Mouse (Mus musculus) lung, adult 2 months (tissue): ENCODE measurements at regions not wholly inside any gene's neighbourhood (a gene's known extent, or its start where the extent isn't known, plus 50 kb on each side); places are given as distances from the start of the nearest gene placed in this dataset.

ENCODE experiments used
- DNase-seq: peaks from one replicate; pipeline ENCODE4 v3.0.0; 2022
- H3K4me1 ChIP-seq: fragments of 200-500 bp; 2 replicates; pipeline ENCODE4 v1.6.1; 2011; ENCODE audit warnings: low read length; ENCODE audit not compliant: control insufficient read depth, insufficient read depth
- H3K4me3 ChIP-seq: fragments of 200-500 bp; replicated peaks from 2 replicates; pipeline ENCODE3; 2011; ENCODE audit warnings: low read depth, mild to moderate bottlenecking, control low read depth, low read length; ENCODE audit errors: extremely low read depth
- CTCF ChIP-seq: fragments of 200-500 bp; IDR thresholded peaks from 2 replicates; pipeline ENCODE4 v1.5.1; 2011; ENCODE audit warnings: mild to moderate bottlenecking, low read length, control low read depth; ENCODE audit not compliant: insufficient read depth
- POLR2A ChIP-seq: fragments of 200-500 bp; IDR thresholded peaks from 2 replicates; pipeline ENCODE4 v1.6.1; 2011; ENCODE audit warnings: low read depth, mild to moderate bottlenecking, control low read depth, low read length, borderline replicate concordance; ENCODE audit errors: extremely low read depth
- WGBS: fragments of 180-500 bp; shearing (Covaris S2); methylation state at CpG from one replicate; pipeline ENCODE4 v1.1.7; 2018; 5-methylcytosine and 5-hydroxymethylcytosine counted together

DNA sequence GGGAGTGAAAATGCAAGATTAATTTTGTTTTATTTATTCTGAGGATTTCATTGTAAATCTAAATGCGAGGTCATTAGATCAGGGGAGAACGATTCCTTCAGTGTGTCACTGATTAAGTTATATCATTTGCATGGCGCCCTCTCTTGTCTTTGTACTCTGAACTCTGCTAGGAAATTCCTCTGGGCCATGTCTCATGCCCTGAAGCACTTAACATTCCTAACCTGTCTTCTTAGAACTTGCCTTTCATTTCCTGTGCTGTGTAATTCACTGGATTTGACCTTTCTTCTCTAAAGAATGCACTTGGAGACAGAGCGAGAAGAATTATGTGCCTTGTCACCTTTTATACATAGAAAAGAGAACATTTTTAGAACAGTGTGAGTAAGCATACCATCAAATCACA lies 199.0 kb upstream of the C030005K15Rik start:
- TF ChIP-seq CTCF (no peak), POLR2A (no peak)
- DNase-seq = no peak

DNA sequence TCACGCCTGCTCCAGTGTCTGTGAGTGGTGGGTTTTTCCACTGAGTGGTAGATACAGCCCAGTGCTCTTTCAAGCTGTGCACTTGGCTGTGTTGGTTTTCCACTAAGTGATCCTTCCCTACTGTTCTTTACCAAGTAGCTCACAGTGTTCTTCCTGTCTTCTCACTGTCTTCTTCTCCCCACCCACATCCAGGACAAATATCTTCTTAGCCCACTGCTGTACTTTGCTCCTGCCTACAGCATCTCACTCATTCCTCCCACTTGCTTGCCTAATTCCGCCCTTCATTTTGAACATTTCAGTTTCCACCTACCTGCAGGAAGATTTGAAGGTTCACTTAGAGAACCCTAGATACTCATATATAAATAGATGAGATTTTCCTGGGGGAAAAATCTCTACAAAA lies 213.8 kb upstream of the C030005K15Rik start:
- no peak overlapping the region for H3K4me3 ChIP-seq
- H3K4me1 ChIP-seq = no peaks in the 10 kb centered on the region
- TF ChIP-seq CTCF (no peak), POLR2A (no peak)
- WGBS = 89% methylated on average over 2 of the region's 2 CpGs
- DNase-seq = no peak

More for the DNA sequence above, 199.0 kb upstream of the C030005K15Rik start:
- 60% methylated on average over 4 of the region's 4 CpGs for WGBS
- no peaks in the 10 kb centered on the region for H3K4me1 ChIP-seq
- no peak overlapping the region for H3K4me3 ChIP-seq

DNA sequence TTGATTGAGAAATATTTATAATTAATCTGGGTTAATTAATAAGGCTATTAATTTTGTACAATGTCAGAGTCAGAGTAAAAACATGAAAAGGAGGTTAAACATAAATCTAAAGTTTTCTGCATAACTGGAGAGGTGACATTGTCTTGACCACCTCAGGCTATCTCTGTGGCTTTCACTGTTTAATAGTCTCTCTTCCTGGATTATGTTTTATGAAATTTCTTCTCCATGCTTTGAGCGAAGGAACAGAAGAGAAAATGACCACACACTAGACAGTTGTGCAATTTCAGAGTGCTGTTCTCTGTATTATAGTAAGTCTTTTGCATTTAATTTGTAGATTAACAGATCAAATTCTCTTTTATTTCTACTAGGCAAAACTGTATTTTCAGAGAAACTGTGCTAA lies 239.3 kb upstream of the C030005K15Rik start:
- H3K4me1 ChIP-seq = no peaks in the 10 kb centered on the region
- no peak overlapping the region for H3K4me3 ChIP-seq
- no peak for DNase-seq
- no peak for TF ChIP-seq POLR2A
- no peak for TF ChIP-seq CTCF
- 90% methylated on average over 1 of the region's 1 CpGs for WGBS

DNA sequence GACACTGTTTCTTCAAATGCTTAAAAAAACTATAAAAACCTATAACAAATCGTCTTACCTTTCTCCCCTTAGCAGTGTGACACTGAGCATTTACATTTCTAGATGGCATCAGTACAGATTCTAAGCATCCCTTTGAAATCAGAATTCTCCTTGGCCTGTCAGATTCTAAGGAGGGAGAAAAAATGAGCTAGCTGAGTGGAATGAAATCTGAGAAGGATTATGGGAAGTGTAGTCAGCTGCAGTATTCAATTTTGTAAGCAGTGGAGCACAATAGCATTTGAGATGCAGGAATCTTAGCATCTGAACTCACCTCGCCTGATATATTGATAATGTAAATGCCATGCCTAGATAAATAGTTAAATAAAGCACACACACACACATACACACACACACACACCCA lies 240.4 kb upstream of the C030005K15Rik start:
- no peak for TF ChIP-seq POLR2A
- TF ChIP-seq CTCF = no peak
- 70% methylated on average over 2 of the region's 2 CpGs for WGBS
- DNase-seq = no peak
- Histone ChIP-seq H3K4me3 (no peak overlapping the region), H3K4me1 (no peaks in the 10 kb centered on the region)

DNA sequence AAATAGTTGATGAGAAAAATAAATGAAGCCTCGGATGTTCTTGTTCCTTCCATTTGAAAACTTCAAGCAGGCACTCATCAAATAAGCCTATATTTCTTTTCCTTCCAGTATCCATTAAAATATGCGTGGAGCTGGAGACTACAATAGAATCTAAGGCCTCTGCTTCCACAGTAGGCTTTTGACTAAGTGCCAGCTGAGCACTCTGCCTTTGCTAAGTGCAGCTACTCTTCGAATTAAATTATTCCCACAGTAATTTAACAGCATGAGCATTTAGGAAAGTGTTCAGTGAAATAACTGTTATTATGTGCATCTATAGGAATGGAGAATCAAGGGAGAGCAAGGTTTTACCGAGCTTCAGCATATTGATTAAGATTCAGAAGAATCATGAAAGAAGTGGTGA lies 280.5 kb upstream of the C030005K15Rik start:
- Histone ChIP-seq H3K4me1 (no peaks in the 10 kb centered on the region), H3K4me3 (no peak overlapping the region)
- TF ChIP-seq CTCF (no peak), POLR2A (no peak)
- DNase-seq = no peak
- WGBS = 33% methylated on average over 4 of the region's 4 CpGs

DNA sequence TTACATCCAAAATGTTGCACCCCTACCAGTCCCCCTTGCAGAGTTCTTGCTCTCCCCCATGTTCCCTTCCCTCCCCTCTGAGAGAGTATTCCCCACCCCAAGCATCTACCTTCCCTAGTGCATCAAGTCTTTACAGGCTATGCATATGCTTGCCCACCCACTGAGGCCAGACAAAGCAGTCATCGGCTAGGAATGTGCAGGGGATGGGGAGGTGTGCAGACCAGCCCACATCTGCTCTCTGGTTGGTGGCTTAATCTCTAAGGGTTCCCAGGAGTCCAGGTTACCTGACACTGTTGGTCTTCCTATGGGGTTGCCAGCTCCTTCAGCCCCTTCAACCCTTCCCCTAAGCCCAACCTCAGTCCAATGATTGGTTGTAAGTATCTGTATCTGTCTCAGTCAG lies 281.8 kb upstream of the C030005K15Rik start:
- Histone ChIP-seq H3K4me3 (no peak overlapping the region), H3K4me1 (no peaks in the 10 kb centered on the region)
- no peak for TF ChIP-seq CTCF
- WGBS = 38% methylated on average over 1 of the region's 1 CpGs
- no peak for DNase-seq

DNA sequence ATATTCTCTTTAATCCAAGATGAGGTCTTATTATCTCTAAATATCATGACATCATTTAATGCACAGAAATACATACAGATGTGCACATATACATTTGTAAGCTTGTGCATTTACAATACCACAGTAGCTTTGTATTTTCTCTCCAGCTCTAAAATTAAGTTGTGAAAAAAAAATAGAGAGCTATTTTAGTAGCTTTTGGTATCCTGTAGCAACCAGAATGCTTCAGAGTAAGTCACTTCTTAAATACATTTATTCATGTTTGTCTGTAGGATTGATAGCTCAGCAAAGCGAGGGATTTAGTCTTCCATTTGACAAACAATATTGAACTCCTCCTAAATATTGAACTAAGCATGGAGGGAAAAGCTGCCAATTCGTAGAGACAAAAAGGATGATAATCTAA lies 286.4 kb upstream of the C030005K15Rik start:
- TF ChIP-seq POLR2A (no peak), CTCF (no peak)
- Histone ChIP-seq H3K4me3 (no peak overlapping the region), H3K4me1 (no peaks in the 10 kb centered on the region)
- 86% methylated on average over 2 of the region's 2 CpGs for whole genome bisulfite sequencing
- no peak for DNase-seq

DNA sequence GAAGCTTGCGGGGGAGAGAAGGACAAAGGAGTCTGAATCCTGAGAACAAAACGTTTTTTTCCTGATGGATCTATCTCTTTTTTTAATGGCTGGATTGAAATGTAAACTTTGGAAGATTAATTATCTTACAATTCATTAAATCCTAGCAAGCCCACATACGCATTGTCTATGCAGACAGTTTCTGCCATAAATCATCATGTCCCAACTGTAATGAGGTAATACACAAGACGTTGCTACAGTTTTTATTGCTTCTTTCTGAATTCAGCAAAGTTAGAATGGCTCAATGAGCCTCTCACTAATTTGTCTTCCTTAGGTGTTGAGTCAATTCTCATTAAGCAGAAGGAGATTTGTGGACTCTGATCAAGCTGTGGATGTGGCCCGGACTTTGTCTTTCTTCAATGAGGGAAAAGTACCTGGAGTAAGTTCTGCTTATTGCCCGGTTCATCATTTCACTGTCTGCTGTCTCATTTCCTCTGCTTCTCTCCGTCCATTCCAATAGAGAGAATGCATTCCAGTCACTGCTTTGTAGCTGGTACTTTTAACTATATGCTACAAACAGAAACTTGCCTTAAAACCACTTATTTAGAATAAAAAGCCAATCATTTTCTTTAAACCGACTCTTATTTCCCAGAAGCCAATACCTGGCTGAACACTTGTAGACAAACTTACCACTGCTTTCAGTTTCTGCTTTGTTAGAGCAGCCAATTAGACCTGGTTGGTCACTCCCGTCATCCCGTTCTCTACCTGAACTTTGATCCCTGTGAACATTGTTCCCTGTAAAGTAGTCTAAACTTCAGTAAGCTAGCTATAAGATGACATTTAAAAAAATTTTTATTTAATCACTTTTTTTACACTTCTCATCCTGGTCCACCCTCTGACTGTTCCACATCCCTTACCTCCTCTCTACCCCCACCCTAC lies 288.7 kb upstream of the C030005K15Rik start:
- TF ChIP-seq CTCF (no peak), POLR2A (no peak)

DNA sequence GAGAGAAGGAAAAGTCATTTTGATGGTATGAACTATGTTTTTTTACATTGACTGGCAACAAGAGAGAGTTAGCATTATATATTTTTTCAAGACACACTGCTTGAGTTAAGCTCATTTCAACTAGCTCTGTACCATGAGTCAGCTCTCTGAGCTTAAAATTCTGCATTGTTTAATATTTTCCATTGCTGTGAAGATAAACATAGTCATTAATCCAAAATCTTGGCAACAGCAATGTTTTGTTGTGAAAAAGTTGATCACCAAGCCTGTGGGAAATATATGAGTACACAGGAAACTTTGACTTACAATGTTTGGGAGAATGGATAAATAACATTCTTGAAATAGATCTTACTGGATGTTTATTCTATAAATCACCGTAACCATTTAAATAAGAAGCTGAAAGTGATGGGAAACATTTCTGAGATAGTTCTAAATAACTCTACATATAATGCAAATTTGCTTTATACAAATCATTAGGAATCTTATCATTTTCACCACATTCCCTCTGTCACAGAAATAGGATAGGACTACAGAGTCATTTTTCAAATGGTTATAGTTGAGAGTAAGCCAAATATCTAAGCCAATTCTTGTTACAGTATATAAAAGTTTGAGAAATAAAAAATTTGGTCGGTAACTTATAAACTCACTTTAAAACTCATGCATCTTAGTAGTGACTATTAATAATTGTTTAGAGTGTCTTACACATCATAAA lies 290.2 kb upstream of the C030005K15Rik start:
- DNase-seq = no peak
- Histone ChIP-seq H3K4me1 (no peaks in the 10 kb centered on the region), H3K4me3 (no peak overlapping the region)
- TF ChIP-seq POLR2A = no peak
- no peak for TF ChIP-seq CTCF
- 48% methylated on average over 2 of the region's 2 CpGs for WGBS

More for the DNA sequence above, 288.7 kb upstream of the C030005K15Rik start:
- no peak overlapping the region for H3K4me3 ChIP-seq
- DNase-seq = no peak
- WGBS = 77% methylated on average over 10 of the region's 10 CpGs
- H3K4me1 ChIP-seq = no peaks in the 10 kb centered on the region

DNA sequence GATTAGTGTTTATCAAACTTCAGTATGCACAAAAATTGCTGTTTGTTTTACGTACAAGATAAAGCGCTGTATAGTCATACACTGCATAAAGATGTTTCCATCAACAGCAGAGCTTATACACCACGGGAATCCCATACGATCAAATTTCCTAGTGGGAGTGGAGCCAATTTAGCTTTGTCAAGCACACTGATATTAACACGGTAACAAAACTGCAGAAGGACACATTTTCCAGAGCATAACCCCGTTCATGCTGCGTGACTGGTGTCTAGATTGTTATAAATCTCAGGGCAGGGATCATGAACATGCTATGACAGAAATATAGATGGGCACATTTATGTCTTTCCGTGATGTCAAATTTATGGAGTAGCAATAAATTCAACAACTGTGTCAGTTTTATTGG lies 302.6 kb upstream of the C030005K15Rik start:
- H3K4me1 ChIP-seq = no peaks in the 10 kb centered on the region
- 54% methylated on average over 8 of the region's 8 CpGs for WGBS
- no peak overlapping the region for H3K4me3 ChIP-seq
- TF ChIP-seq POLR2A = no peak
- TF ChIP-seq CTCF = no peak
- DNase-seq = no peak
